Mouse (Mus musculus) bone marrow macrophage, adult 2 months (primary cell): Measurements from ENCODE around the gene Pcgf2. TPM values are rescaled to one million over a fixed set of nuclear protein-coding genes. Genes with fewer than 3 reads are reported as not detected.
"Not testable (repeated sequence)": the region's sequence is repeated elsewhere in the genome, so short reads cannot be mapped to it uniquely, and the experiment has no call there.

Experiments
- H3K27ac ChIP-seq: 2 replicates; pipeline ENCODE4 v1.5.1; 2012; ENCODE audit warnings: low read depth, low read length; ENCODE audit not compliant: insufficient read depth
- H3K4me1 ChIP-seq: 2 replicates; pipeline ENCODE4 v1.6.1; 2012; ENCODE audit warnings: low read length; ENCODE audit not compliant: control insufficient read depth, insufficient read depth
- H3K4me3 ChIP-seq: 2 replicates; pipeline ENCODE4 v1.5.1; 2012; ENCODE audit warnings: mild to moderate bottlenecking, low read length, moderate library complexity; ENCODE audit not compliant: insufficient read depth
- CTCF ChIP-seq: IDR thresholded peaks from 2 replicates; pipeline ENCODE4 v1.5.1; 2012; ENCODE audit warnings: low read depth, mild to moderate bottlenecking, low read length, moderate library complexity
- POLR2A ChIP-seq: IDR thresholded peaks from 2 replicates; pipeline ENCODE4 v1.6.1; 2012; ENCODE audit warnings: mild to moderate bottlenecking, low read depth, low read length, borderline replicate concordance
- polyA plus RNA-seq: library from polyadenylated mRNA; stranded (reverse); fragments of >200 nt; gene quantifications from 2 replicates; pipeline ENCODE4 v1.2.4, GENCODE M21; 2012; ENCODE audit not compliant: missing spikeins, insufficient read depth, insufficient read length

Gene Pcgf2
- polyA plus RNA-seq, 1 experiment: 12.3 TPM

GRCm38 (mm10) chr11:97650341-97650740, 50.0 kb downstream of the Pcgf2 start:
- TF ChIP-seq POLR2A (no peak), CTCF (no peak)
- Histone ChIP-seq H3K27ac (no peak overlapping the region), H3K4me3 (no peak overlapping the region)

GRCm38 (mm10) chr11:97648541-97648940, 51.8 kb downstream of the Pcgf2 start:
- H3K4me1 ChIP-seq, H3K27ac ChIP-seq, H3K4me3 ChIP-seq: not testable (repeated sequence)

More at GRCm38 (mm10) chr11:97650341-97650740, 50.0 kb downstream of the Pcgf2 start:
- H3K4me1 ChIP-seq: no peaks in the 10 kb centered on the region

- no peak overlapping the region for H3K4me3 ChIP-seq
- peaks cover 6% of the 10 kb centered on the region for H3K4me1 ChIP-seq
- TF ChIP-seq CTCF: peak; percentile 85
- no peak for TF ChIP-seq POLR2A
- H3K27ac ChIP-seq: no peak overlapping the region
These were observed 55.5 kb downstream of the Pcgf2 start for GRCm38 (mm10) chr11:97644834-97645233.

- no peak for TF ChIP-seq POLR2A
- no peak for TF ChIP-seq CTCF
- Histone ChIP-seq H3K27ac (no peak overlapping the region), H3K4me1 (peaks cover 6% of the 10 kb centered on the region)
These were observed 56.8 kb downstream of the Pcgf2 start for GRCm38 (mm10) chr11:97643380-97644055.

GRCm38 (mm10) chr11:97642746-97643145, 57.6 kb downstream of the Pcgf2 start:
- no peak overlapping the region for H3K27ac ChIP-seq
- H3K4me1 ChIP-seq: peaks cover 6% of the 10 kb centered on the region
- H3K4me3 ChIP-seq: no peak overlapping the region
- no peak for TF ChIP-seq POLR2A
- TF ChIP-seq CTCF: no peak

More at GRCm38 (mm10) chr11:97643380-97644055, 56.8 kb downstream of the Pcgf2 start:
- H3K4me3 ChIP-seq: no peak overlapping the region

- H3K4me3 ChIP-seq: no peak overlapping the region
- no peak overlapping the region for H3K27ac ChIP-seq
- peaks cover 6% of the 10 kb centered on the region for H3K4me1 ChIP-seq
- no peak for TF ChIP-seq CTCF
- no peak for TF ChIP-seq POLR2A
These were observed 58.6 kb downstream of the Pcgf2 start for GRCm38 (mm10) chr11:97641668-97642067.

Other genes with a start within 250 kb of the Pcgf2 start
- not detected in 2 replicates for gene 4933428G20Rik, start 200.2 kb downstream of the Pcgf2 start, polyA plus RNA-seq
- gene Srcin1, start 124.3 kb downstream of the Pcgf2 start, polyA plus RNA-seq: not detected in 2 replicates
- 2.5 and 3.0 TPM in 2 replicates for gene Epop, start 70.8 kb downstream of the Pcgf2 start, polyA plus RNA-seq
- gene Mllt6, start 37.1 kb downstream of the Pcgf2 start, polyA plus RNA-seq: 40.4 and 48.7 TPM in 2 replicates
- gene Cisd3, start 14.7 kb downstream of the Pcgf2 start, polyA plus RNA-seq: 45.2 and 50.2 TPM in 2 replicates
- gene Psmb3, start 2.9 kb upstream of the Pcgf2 start, polyA plus RNA-seq: 125 and 142 TPM in 2 replicates
- gene Pip4k2b, start 44.2 kb upstream of the Pcgf2 start, polyA plus RNA-seq: 25.3 and 26.0 TPM in 2 replicates
- gene Cwc25, start 66.1 kb upstream of the Pcgf2 start, polyA plus RNA-seq: 19.1 and 19.8 TPM in 2 replicates
- not detected in 2 replicates for gene 1700001P01Rik, start 75.4 kb upstream of the Pcgf2 start, polyA plus RNA-seq
- 854 and 1,184 TPM in 2 replicates for gene Rpl23, start 81.9 kb upstream of the Pcgf2 start, polyA plus RNA-seq
- gene Lasp1, start 98.5 kb upstream of the Pcgf2 start, polyA plus RNA-seq: 194 and 201 TPM in 2 replicates
- gene B230217C12Rik, start 140.3 kb upstream of the Pcgf2 start, polyA plus RNA-seq: 1.8 and 2.4 TPM in 2 replicates
- gene Fbxo47, start 183.7 kb upstream of the Pcgf2 start, polyA plus RNA-seq: 0.67 and 1.5 TPM in 2 replicates